Mouse (Mus musculus): ENCODE measurements around the gene Zfp770.

The Zfp770 gene

GRCm38 (mm10) chr2:114143842-114144241 lies 57.4 kb downstream of the Zfp770 start:
- no peak for DNase-seq (ENCODE audit: low read depth)

All from fibroblast of lung, adult 2 months (primary cell).